19 mouse cellular contexts compared by ENCODE assay signal in genomic region chr7:64564891-64565571, GRCm38 (mm10).
A peak's percentile ranks its signal among the peaks of the same experiment; 100 is the strongest.
DNase-seq lines count a peak whose midpoint lies in the region; ATAC-seq and TF ChIP-seq lines count a peak whose summit lies in the region.
"Had no signal": no experiment of that assay in that cellular context is flagged by ENCODE, and none has a peak within 500 bp of the region (broad histone marks: within the 10 kb centered on the region; RNA-seq: fewer than 3 reads in every experiment).

No protein-coding gene starts in this region.

- 60% methylated on average over 7 of the region's 7 CpGs for whole genome bisulfite sequencing in hindbrain, embryonic 12.5 days
- WGBS in hindbrain, embryonic 14.5 days, result 56% methylated on average over 7 of the region's 7 CpGs
- WGBS in midbrain, embryonic 13.5 days, result 68% methylated on average over 7 of the region's 7 CpGs
- 82% methylated on average over 7 of the region's 7 CpGs for WGBS in midbrain, embryonic 11.5 days
- 69% methylated on average over 7 of the region's 7 CpGs for WGBS in stomach, postnatal 0 days

- TF ChIP-seq EP300 in stomach, postnatal 0 days (optimal IDR thresholded peaks at IDR 0.05), result no peak

- H3K27me3 ChIP-seq in hindbrain, embryonic 12.5 days, result no peaks in the 10 kb centered on the region
- no peaks in the 10 kb centered on the region for H3K27me3 ChIP-seq in hindbrain, embryonic 14.5 days (ENCODE audit: control insufficient read depth, insufficient read depth, low read length)
- H3K27me3 ChIP-seq in midbrain, embryonic 13.5 days, result no peaks in the 10 kb centered on the region
- H3K27me3 ChIP-seq in midbrain, embryonic 11.5 days (ENCODE audit: control insufficient read depth, insufficient read depth, low read length), result no peaks in the 10 kb centered on the region
- H3K27me3 ChIP-seq in stomach, postnatal 0 days (ENCODE audit: control insufficient read depth, insufficient read depth, low read length), result no peaks in the 10 kb centered on the region
- H3K27me3 ChIP-seq: embryonic facial prominence, embryonic 13.5 days; forebrain, embryonic 13.5 days; heart, embryonic 12.5 days had no signal

- ATAC-seq in cerebellum, adult (ENCODE audit: insufficient number of reproducible peaks, low FRiP score, low TSS enrichment), result 0 out of 2 replicates have a peak, but pooled peaks have one; percentile 28
- 0 out of 2 replicates have a peak, but pooled peaks have one; percentile 15 for ATAC-seq in hindbrain, embryonic 12.5 days (ENCODE audit: low FRiP score)
- ATAC-seq in hindbrain, embryonic 14.5 days (ENCODE audit: low FRiP score), result no peak
- ATAC-seq in midbrain, embryonic 13.5 days, result no peak; the same call in 1 of the 2 replicates
- ATAC-seq in midbrain, embryonic 11.5 days (ENCODE audit: low FRiP score), result no peak
- no peak for ATAC-seq in stomach, postnatal 0 days (ENCODE audit: low FRiP score, low TSS enrichment)
- ATAC-seq: activated CD4-positive, CD25-positive, alpha-beta regulatory T cell, adult 4 months; forebrain, embryonic 13.5 days had no signal

- H3K4me3 ChIP-seq in hindbrain, embryonic 12.5 days, result no peak overlapping the region
- no peak overlapping the region for H3K4me3 ChIP-seq in hindbrain, embryonic 14.5 days (replicated peaks; ENCODE audit: low read length)
- no peak overlapping the region for H3K4me3 ChIP-seq in midbrain, embryonic 13.5 days (replicated peaks)
- H3K4me3 ChIP-seq in midbrain, embryonic 11.5 days (ENCODE audit: low read depth, low read length), result no peak overlapping the region
- H3K4me3 ChIP-seq in stomach, postnatal 0 days (ENCODE audit: low read depth, low read length), result no peak overlapping the region
- H3K4me3 ChIP-seq: embryonic facial prominence, embryonic 13.5 days; forebrain, embryonic 13.5 days; heart, embryonic 12.5 days had no signal

- H3K4me2 ChIP-seq in hindbrain, embryonic 12.5 days (replicated peaks), result no peak overlapping the region
- H3K4me2 ChIP-seq in hindbrain, embryonic 14.5 days (replicated peaks), result no peak overlapping the region
- H3K4me2 ChIP-seq in midbrain, embryonic 13.5 days (replicated peaks), result no peak overlapping the region
- no peak overlapping the region for H3K4me2 ChIP-seq in midbrain, embryonic 11.5 days
- H3K4me2 ChIP-seq in stomach, postnatal 0 days (replicated peaks; ENCODE audit: low read depth), result no peak overlapping the region
- H3K4me2 ChIP-seq: embryonic facial prominence, embryonic 13.5 days; forebrain, embryonic 13.5 days; heart, embryonic 12.5 days; lung, embryonic 14.5 days had no signal

- H3K9ac ChIP-seq in hindbrain, embryonic 12.5 days, result no peak overlapping the region
- no peak overlapping the region for H3K9ac ChIP-seq in hindbrain, embryonic 14.5 days
- H3K9ac ChIP-seq in midbrain, embryonic 13.5 days (replicated peaks), result 0 out of 2 replicates have a peak overlapping the region, but pooled peaks have one; percentile 28
- no peak overlapping the region for H3K9ac ChIP-seq in midbrain, embryonic 11.5 days (ENCODE audit: low read length)
- H3K9ac ChIP-seq in stomach, postnatal 0 days (ENCODE audit: low read length), result no peak overlapping the region
- H3K9ac ChIP-seq: embryonic facial prominence, embryonic 13.5 days; forebrain, embryonic 13.5 days; heart, embryonic 12.5 days; lung, embryonic 14.5 days had no signal

- TF ChIP-seq CTCF in stomach, postnatal 0 days (IDR thresholded peaks at IDR 0.05; ENCODE audit: low read depth), result no peak

- intact Hi-C loops in left cerebral cortex, postnatal 36 days (cut with DNase I), result loop anchor here (5.0 kb wide), 1 partner anchor 63 kb away; the partner anchor contains the start of gene Apba2

- DNase-seq in cerebellum, postnatal 10 days, result no peak
- no peak for DNase-seq in hindbrain, embryonic 14.5 days (ENCODE audit: low spot score)
- no peak for DNase-seq in midbrain, embryonic 11.5 days (ENCODE audit: low spot score, missing footprints)
- DNase-seq in left cerebral cortex, postnatal 36 days (ENCODE audit: low spot score in 2 of 2), result peak; percentile 67 to 73
- DNase-seq in stomach, postnatal 0 days (ENCODE audit: low spot score), result no peak
- DNase-seq: adrenal gland, postnatal 36 days; cerebellum, adult 8-10 months; kidney, adult 2 months; liver; lung, embryonic 14.5 days; spleen, adult 18-20 months; thymus, postnatal 36 days had no signal

- H3K4me1 ChIP-seq in hindbrain, embryonic 12.5 days, result peaks cover 35% of the 10 kb centered on the region
- peaks cover 25% of the 10 kb centered on the region for H3K4me1 ChIP-seq in hindbrain, embryonic 14.5 days (replicated peaks; ENCODE audit: control insufficient read depth, insufficient read depth, low read length)
- peaks cover 60% of the 10 kb centered on the region for H3K4me1 ChIP-seq in midbrain, embryonic 13.5 days (replicated peaks)
- H3K4me1 ChIP-seq in midbrain, embryonic 11.5 days (ENCODE audit: control insufficient read depth, insufficient read depth, low read length), result peaks cover 5% of the 10 kb centered on the region
- H3K4me1 ChIP-seq in stomach, postnatal 0 days (replicated peaks; ENCODE audit: control insufficient read depth, insufficient read depth), result no peaks in the 10 kb centered on the region
- H3K4me1 ChIP-seq: heart, embryonic 12.5 days had no signal

- peak overlapping the region; percentile 23; the same call in 1 of the 2 replicates for H3K27ac ChIP-seq in hindbrain, embryonic 12.5 days
- H3K27ac ChIP-seq in hindbrain, embryonic 14.5 days, result no peak overlapping the region
- 0 out of 2 replicates have a peak overlapping the region, but pooled peaks have one; percentile 45 for H3K27ac ChIP-seq in midbrain, embryonic 13.5 days
- no peak overlapping the region for H3K27ac ChIP-seq in midbrain, embryonic 11.5 days (ENCODE audit: low read depth, low read length)
- no peak overlapping the region for H3K27ac ChIP-seq in stomach, postnatal 0 days (replicated peaks)
- H3K27ac ChIP-seq: embryonic facial prominence, embryonic 13.5 days; forebrain, embryonic 13.5 days had no signal

- H3K36me3 ChIP-seq in hindbrain, embryonic 12.5 days, result no peaks in the 10 kb centered on the region
- H3K36me3 ChIP-seq in hindbrain, embryonic 14.5 days (replicated peaks; ENCODE audit: control insufficient read depth, insufficient read depth), result no peaks in the 10 kb centered on the region
- peaks cover under 1% of the 10 kb centered on the region; the same call in 1 of the 2 replicates for H3K36me3 ChIP-seq in midbrain, embryonic 13.5 days
- no peaks in the 10 kb centered on the region for H3K36me3 ChIP-seq in midbrain, embryonic 11.5 days (ENCODE audit: control insufficient read depth, insufficient read depth, low read length)
- no peaks in the 10 kb centered on the region for H3K36me3 ChIP-seq in stomach, postnatal 0 days (ENCODE audit: control insufficient read depth, insufficient read depth, low read length)
- H3K36me3 ChIP-seq: embryonic facial prominence, embryonic 13.5 days; heart, embryonic 12.5 days had no signal

- H3K9me3 ChIP-seq in hindbrain, embryonic 12.5 days (replicated peaks), result no peaks in the 10 kb centered on the region
- no peaks in the 10 kb centered on the region for H3K9me3 ChIP-seq in hindbrain, embryonic 14.5 days (ENCODE audit: control insufficient read depth, low read length)
- no peaks in the 10 kb centered on the region for H3K9me3 ChIP-seq in midbrain, embryonic 13.5 days
- no peaks in the 10 kb centered on the region for H3K9me3 ChIP-seq in midbrain, embryonic 11.5 days (ENCODE audit: control insufficient read depth, low read length)
- H3K9me3 ChIP-seq in stomach, postnatal 0 days (ENCODE audit: control insufficient read depth, low read length), result no peaks in the 10 kb centered on the region
- H3K9me3 ChIP-seq: embryonic facial prominence, embryonic 13.5 days; forebrain, embryonic 13.5 days; heart, embryonic 12.5 days had no signal

Comparison
In these comparisons a context has a peak if more than half of its experiments do, and no peak if none do; other contexts are left out.
1. ATAC-seq: peak in cerebellum, adult (single experiment) and hindbrain, embryonic 12.5 days (single experiment); none in hindbrain, embryonic 14.5 days (single experiment), midbrain, embryonic 13.5 days (single experiment), midbrain, embryonic 11.5 days (single experiment) and stomach, postnatal 0 days (single experiment).
2. H3K27ac ChIP-seq: peak in hindbrain, embryonic 12.5 days (single experiment) and midbrain, embryonic 13.5 days (single experiment); none in hindbrain, embryonic 14.5 days (single experiment), midbrain, embryonic 11.5 days (single experiment) and stomach, postnatal 0 days (single experiment).
3. DNase-seq: peak in left cerebral cortex, postnatal 36 days (2 of 2); none in cerebellum, postnatal 10 days (0 of 2), hindbrain, embryonic 14.5 days (single experiment), midbrain, embryonic 11.5 days (single experiment) and stomach, postnatal 0 days (single experiment).